Mouse (Mus musculus) neural tube, embryonic 11.5 days (tissue): ENCODE measurements around the gene C130032M10Rik. TPM values are rescaled to one million over a fixed set of nuclear protein-coding genes. Genes with fewer than 3 reads are reported as not detected.

Experiments
- ATAC-seq: fragments of 200-750 bp; cut with Nextera tagmentation; 2 replicates; pipeline ENCODE4 v1.8.0; 2017; ENCODE audit warnings: moderate number of reproducible peaks, mild to moderate bottlenecking, moderate TSS enrichment, moderate library complexity; ENCODE audit not compliant: insufficient read depth, low FRiP score, low TSS enrichment
- DNase-seq: peaks from one replicate; pipeline ENCODE4 v3.0.0-alpha.2; 2015; ENCODE audit warnings: low spot score
- H3K27ac ChIP-seq: fragments of 300-500 bp; sonication (generic); 2 replicates; pipeline ENCODE4 v1.5.1; 2014; ENCODE audit warnings: low read depth, mild to moderate bottlenecking, low read length
- H3K27me3 ChIP-seq: fragments of 300-500 bp; sonication (generic); 2 replicates; pipeline ENCODE4 v1.6.1; 2014; ENCODE audit warnings: mild to moderate bottlenecking, low read length, mixed read lengths; ENCODE audit not compliant: control insufficient read depth, insufficient read depth
- H3K36me3 ChIP-seq: fragments of 300-500 bp; sonication (generic); 2 replicates; pipeline ENCODE4 v1.6.1; 2014; ENCODE audit warnings: mild to moderate bottlenecking, low read length, moderate library complexity, mixed read lengths; ENCODE audit not compliant: control insufficient read depth, insufficient read depth
- H3K4me1 ChIP-seq: fragments of 300-500 bp; sonication (generic); 2 replicates; pipeline ENCODE4 v1.6.1; 2014; ENCODE audit warnings: low read length, mixed read lengths; ENCODE audit not compliant: control insufficient read depth, insufficient read depth
- H3K4me2 ChIP-seq: fragments of 300-500 bp; sonication (generic); 2 replicates; pipeline ENCODE4 v1.6.1; 2014; ENCODE audit warnings: low read depth, mild to moderate bottlenecking, moderate library complexity
- H3K4me3 ChIP-seq: fragments of 300-500 bp; sonication (generic); 2 replicates; pipeline ENCODE4 v1.5.1; 2014; ENCODE audit warnings: low read depth, low read length
- H3K9ac ChIP-seq: fragments of 300-500 bp; sonication (generic); 2 replicates; pipeline ENCODE4 v1.6.1; 2014; ENCODE audit warnings: mild to moderate bottlenecking, low read length
- H3K9me3 ChIP-seq: fragments of 300-500 bp; sonication (generic); 2 replicates; pipeline ENCODE4 v1.6.1; 2016; ENCODE audit warnings: low read length; ENCODE audit not compliant: control insufficient read depth
- WGBS: fragments of 180-500 bp; shearing (Covaris S2); extraction: QIAGEN DNeasy Blood & Tissue Kit; methylation state at CpG from one replicate; pipeline ENCODE4 v1.1.7; 2014; 5-methylcytosine and 5-hydroxymethylcytosine counted together
- polyA plus RNA-seq: library from polyadenylated mRNA; unstranded; fragments of >200 nt; fragmentation: Nextera tagmentation; extraction: Ambion mirVana; gene quantifications from 2 replicates; pipeline ENCODE4 v1.2.1, GENCODE M21; 2014

C130032M10Rik gene
- polyA plus RNA-seq, 1 experiment from 2014 or later, result not detected

DNA sequence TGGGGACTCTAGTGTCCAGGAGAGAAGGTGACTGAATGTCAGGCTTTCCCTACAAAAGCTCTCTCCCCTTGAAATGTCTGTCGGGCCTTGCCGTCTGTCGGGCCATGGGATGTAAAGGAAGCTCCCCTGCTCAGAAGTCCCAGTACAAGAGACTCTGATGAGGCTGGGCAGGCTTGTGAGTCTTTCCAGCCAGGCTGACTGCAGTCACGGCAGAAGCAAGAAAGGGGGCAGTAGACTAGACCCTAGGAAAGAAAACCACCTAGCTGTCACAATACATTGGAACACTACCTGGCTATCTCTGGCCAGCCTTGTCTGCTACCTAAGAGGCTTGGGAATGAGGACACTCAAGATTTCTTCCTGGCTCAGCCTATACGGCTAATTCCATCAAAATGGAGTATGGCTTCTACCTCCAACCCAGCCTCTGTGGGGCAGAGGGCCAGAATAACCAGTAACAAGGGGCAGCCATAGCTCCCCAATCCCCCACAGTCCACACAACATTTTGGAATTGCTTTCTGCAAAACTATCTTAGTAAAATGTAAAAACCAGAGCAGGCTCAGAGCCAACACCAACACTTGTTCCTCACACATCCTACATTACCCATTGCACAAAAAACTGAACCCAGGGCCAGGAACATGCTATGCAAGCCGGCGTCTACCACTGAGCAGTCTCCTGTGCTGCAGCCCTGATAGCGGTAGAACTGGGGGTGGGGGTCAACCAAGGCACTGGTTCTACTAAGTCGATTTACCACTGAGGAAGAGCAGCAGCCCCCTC is 19.4 kb downstream of the C130032M10Rik start:
- no peaks in the 10 kb centered on the region for H3K9me3 ChIP-seq
- no peak overlapping the region for H3K27ac ChIP-seq
- no peak overlapping the region for H3K9ac ChIP-seq
- no peaks in the 10 kb centered on the region for H3K36me3 ChIP-seq
- 82% methylated on average over 9 of the region's 9 CpGs for WGBS
- H3K27me3 ChIP-seq, result no peaks in the 10 kb centered on the region
- peaks cover 37% of the 10 kb centered on the region for H3K4me1 ChIP-seq
- ATAC-seq (no peak), DNase-seq (no peak)
- no peak overlapping the region for H3K4me2 ChIP-seq
- H3K4me3 ChIP-seq, result no peak overlapping the region

DNA sequence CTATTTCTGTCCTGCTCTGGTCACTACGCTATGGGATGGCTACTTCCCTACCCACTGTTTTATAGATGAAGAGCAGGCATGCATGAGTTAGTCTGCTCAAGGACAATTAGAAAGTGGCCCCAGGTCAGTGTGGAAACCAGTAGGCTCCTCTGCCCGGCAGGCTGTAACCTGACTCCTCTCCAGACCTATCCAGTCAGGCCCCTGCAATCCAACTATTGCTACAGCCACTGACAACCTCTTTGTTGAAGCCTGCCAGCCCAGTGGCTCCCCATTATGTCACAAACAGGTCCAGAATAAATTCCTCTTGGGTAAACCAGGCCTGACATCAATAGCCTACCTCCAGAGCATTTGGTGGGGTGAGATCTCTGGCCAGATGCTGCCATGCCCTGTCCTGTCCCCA is 21.1 kb downstream of the C130032M10Rik start:
- Histone ChIP-seq H3K27ac (0 out of 2 replicates have a peak overlapping the region, but pooled peaks have one; percentile 64), H3K9ac (no peak overlapping the region), H3K4me3 (no peak overlapping the region), H3K36me3 (no peaks in the 10 kb centered on the region), H3K4me2 (no peak overlapping the region), H3K9me3 (no peaks in the 10 kb centered on the region), H3K27me3 (no peaks in the 10 kb centered on the region), H3K4me1 (peaks cover 29% of the 10 kb centered on the region)
- DNase-seq, result peak; percentile 55
- WGBS, result 4% methylated on average over 2 of the region's 2 CpGs
- 0 out of 2 replicates have a peak, but pooled peaks have one; percentile 39 for ATAC-seq

DNA sequence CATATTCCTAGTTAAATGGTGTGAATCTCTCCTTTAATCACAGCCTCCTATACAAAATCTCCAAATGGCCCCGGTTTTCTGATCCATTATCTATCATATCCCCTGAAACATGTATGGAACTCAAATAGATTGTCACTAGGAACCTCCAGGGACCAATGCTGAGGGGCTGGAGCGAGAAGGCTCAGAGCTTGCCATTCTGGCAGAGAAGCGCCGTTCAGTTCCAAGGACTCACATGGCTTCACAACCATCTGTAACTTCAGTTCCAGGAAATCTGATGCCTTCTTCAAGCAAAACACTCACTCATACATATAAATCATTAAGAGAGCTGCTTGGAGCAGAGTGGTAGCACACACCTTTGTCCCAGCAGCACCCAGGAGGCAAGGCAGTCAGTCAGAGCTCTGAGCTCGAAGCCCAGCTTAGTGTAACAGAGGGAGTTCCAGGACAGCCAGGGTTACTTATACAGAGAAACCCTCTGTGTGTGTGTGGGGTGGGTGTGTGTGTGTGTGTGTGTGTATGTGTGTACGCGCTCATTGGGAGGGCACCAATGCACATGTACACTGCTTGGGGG is 23.6 kb downstream of the C130032M10Rik start:
- Histone ChIP-seq H3K27me3 (no peaks in the 10 kb centered on the region), H3K9me3 (no peaks in the 10 kb centered on the region), H3K4me2 (no peak overlapping the region), H3K4me1 (peaks cover 30% of the 10 kb centered on the region), H3K36me3 (no peaks in the 10 kb centered on the region), H3K27ac (no peak overlapping the region), H3K9ac (no peak overlapping the region), H3K4me3 (no peak overlapping the region)
- no peak for DNase-seq
- ATAC-seq, result no peak
- 53% methylated on average over 7 of the region's 7 CpGs for WGBS

DNA sequence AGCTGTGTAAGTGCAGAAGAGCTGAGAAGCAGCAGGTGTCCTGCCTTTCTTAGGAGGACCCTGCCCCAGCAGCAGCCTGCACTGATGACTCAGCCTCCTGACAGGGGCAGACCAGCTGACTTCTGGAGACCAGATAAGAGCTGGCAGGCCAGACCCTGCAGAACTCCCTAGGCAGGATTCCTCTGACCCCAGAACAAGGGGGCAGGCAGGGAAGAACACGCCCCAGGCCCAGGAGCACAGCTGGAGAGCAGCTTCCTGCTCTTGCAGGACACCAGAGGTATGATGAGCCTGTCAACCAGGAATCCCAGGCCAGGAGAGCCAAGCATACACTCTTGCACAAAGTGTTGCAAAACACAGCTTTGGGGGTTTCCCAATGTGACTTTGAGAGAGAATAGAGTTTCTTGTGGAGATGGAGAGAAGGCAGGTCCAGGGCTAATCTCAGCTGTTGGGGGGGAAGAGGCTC is 25.8 kb downstream of the C130032M10Rik start:
- H3K4me1 ChIP-seq, result peaks cover 44% of the 10 kb centered on the region
- H3K27me3 ChIP-seq, result no peaks in the 10 kb centered on the region
- H3K9me3 ChIP-seq, result no peaks in the 10 kb centered on the region
- H3K9ac ChIP-seq, result no peak overlapping the region
- DNase-seq (peak; percentile 26), ATAC-seq (no peak)
- no peak overlapping the region for H3K4me3 ChIP-seq
- no peaks in the 10 kb centered on the region for H3K36me3 ChIP-seq
- H3K4me2 ChIP-seq, result no peak overlapping the region
- WGBS, result 13% methylated on average over 1 of the region's 1 CpGs
- H3K27ac ChIP-seq, result no peak overlapping the region

DNA sequence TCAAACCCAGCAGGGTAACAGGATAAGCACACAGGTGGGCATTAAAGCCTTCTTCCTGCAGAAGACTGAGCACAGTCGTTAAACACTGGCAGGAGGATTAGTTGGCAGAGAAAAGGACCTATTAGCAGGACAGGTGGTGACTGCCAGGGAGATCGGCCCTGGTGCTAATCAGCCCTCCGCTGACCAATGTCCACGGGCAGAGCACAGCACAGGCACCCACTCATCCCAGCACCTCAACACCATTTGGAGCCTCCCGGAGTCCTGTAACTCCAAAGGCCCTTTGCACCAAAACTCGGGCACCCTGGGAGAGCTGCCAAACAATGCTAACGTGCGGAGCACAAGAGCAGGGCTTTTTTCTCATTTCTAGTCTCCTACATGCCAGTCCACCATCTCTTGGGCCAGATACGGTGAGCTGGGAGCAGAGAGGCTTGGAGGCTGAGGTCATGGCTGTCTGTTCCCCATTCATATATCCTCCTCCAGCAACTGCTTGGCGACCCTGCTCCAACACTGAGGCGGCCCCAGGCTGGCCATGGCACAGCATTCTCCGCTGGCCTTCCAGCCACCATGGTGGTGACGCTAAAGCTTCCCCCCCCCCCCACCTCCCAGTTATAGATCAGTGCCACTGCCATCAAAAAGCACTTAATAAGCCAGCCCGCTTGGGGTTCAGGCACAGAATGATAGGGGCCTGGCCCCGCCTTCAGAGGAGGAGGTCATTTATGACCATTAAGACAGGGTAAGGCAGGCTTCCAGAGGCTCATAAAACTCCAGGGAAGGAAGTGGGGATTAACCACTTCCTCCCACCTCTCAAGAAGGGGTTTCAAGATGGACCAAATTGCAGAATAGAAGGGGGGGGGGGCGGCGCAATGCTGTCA is 28.6 kb downstream of the C130032M10Rik start:
- H3K9ac ChIP-seq, result no peak overlapping the region
- 31% methylated on average over 17 of the region's 17 CpGs for WGBS
- H3K4me2 ChIP-seq, result no peak overlapping the region
- H3K36me3 ChIP-seq, result no peaks in the 10 kb centered on the region
- ATAC-seq (0 out of 2 replicates have a peak, but pooled peaks have one; percentile 7), DNase-seq (peak; percentile 27)
- H3K27me3 ChIP-seq, result no peaks in the 10 kb centered on the region
- no peak overlapping the region for H3K4me3 ChIP-seq
- no peak overlapping the region for H3K27ac ChIP-seq
- H3K9me3 ChIP-seq, result no peaks in the 10 kb centered on the region
- H3K4me1 ChIP-seq, result peaks cover 37% of the 10 kb centered on the region

DNA sequence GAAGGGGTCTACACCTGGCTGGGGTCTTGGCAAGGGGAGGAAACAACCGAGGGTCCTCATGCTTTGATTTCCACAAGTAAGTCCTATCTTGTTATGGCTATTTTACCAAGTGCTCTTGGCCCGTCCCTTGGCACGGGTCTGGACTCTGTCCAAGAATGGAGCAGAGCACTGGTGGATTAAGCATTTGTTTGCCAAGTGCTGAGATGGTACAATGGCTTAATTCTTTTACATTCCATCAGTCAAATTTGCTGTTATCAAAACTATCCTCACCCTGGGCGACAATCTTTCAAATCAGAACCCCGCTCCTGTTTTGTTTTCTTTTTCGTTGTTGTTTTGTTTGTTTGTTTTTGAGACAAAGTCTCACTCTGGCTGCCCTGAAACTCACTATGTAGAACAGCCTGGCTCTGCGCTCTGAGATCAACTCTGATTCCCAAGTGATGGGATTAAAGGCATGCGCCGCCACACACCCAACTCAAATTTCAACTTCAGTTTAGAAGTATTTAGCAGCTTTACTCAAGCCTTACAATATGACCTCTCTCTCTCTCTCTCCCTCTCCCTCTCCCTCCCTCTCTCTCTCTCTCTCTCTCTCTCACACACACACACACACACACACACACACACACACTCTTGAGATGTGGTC is 29.4 kb downstream of the C130032M10Rik start:
- no peak overlapping the region for H3K27ac ChIP-seq
- no peaks in the 10 kb centered on the region for H3K9me3 ChIP-seq
- H3K4me1 ChIP-seq, result peaks cover 40% of the 10 kb centered on the region
- H3K4me3 ChIP-seq, result no peak overlapping the region
- ATAC-seq, result no peak
- WGBS, result 36% methylated on average over 9 of the region's 9 CpGs
- H3K9ac ChIP-seq, result no peak overlapping the region
- no peak overlapping the region for H3K4me2 ChIP-seq
- no peaks in the 10 kb centered on the region for H3K36me3 ChIP-seq
- no peaks in the 10 kb centered on the region for H3K27me3 ChIP-seq
- no peak for DNase-seq

DNA sequence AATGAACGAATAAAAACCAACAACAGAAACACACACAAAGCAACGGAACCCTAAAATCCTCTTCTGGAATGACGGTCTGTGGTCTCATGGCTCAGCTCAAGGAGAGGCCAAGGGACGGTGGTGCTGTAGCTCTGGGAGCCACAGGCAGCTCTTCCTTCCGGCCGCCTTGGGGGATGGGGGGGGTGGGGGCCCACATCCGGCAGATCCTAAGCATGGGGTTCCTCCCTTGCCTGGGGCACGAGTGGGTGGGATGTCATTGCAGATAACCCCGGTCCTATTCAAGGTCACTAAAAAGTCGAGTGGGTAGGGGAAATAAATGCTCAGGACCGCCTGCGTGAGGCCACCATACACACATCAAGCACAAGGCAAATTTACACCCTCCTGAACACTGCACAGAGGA is 31.3 kb downstream of the C130032M10Rik start:
- no peak overlapping the region for H3K4me3 ChIP-seq
- H3K9ac ChIP-seq, result no peak overlapping the region
- 49% methylated on average over 12 of the region's 12 CpGs for WGBS
- DNase-seq, result no peak
- no peak for ATAC-seq
- no peaks in the 10 kb centered on the region for H3K36me3 ChIP-seq
- no peak overlapping the region for H3K27ac ChIP-seq
- peaks cover 37% of the 10 kb centered on the region for H3K4me1 ChIP-seq
- no peaks in the 10 kb centered on the region for H3K9me3 ChIP-seq
- H3K27me3 ChIP-seq, result no peaks in the 10 kb centered on the region
- H3K4me2 ChIP-seq, result no peak overlapping the region

DNA sequence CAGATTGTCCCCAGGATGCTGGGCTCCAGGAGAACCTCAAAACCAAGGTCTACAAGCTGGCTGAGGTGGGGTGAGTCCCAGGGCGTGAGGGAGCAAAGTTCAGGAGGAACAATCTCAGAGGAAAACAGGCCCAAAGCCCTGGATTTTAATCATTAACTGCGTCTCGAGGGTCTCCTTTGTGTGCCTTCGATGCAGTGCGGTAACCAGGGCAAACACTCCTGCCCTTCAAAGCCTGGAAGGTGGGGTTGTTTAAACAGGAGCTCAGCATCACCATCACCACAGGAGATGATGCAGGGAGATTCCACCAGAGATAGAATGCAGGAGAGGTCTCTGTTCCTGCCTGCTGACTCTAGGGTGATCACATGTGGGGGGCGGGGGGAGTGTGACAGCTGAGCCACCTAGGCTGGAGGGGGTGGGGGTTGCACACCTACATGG is 32.2 kb downstream of the C130032M10Rik start:
- Histone ChIP-seq H3K36me3 (no peaks in the 10 kb centered on the region), H3K27me3 (no peaks in the 10 kb centered on the region), H3K4me1 (peaks cover 37% of the 10 kb centered on the region), H3K4me3 (no peak overlapping the region), H3K4me2 (no peak overlapping the region), H3K9me3 (no peaks in the 10 kb centered on the region), H3K27ac (no peak overlapping the region), H3K9ac (no peak overlapping the region)
- ATAC-seq (no peak), DNase-seq (no peak)
- 19% methylated on average over 6 of the region's 6 CpGs for WGBS
